Mouse (Mus musculus) testis, postnatal 14 days (tissue): ENCODE measurements around the gene Ncf1.

Experiments
- DNase-seq: peaks from one replicate; pipeline ENCODE4 v3.0.0; 2021; ENCODE audit warnings: low spot score

Ncf1 gene

DNA sequence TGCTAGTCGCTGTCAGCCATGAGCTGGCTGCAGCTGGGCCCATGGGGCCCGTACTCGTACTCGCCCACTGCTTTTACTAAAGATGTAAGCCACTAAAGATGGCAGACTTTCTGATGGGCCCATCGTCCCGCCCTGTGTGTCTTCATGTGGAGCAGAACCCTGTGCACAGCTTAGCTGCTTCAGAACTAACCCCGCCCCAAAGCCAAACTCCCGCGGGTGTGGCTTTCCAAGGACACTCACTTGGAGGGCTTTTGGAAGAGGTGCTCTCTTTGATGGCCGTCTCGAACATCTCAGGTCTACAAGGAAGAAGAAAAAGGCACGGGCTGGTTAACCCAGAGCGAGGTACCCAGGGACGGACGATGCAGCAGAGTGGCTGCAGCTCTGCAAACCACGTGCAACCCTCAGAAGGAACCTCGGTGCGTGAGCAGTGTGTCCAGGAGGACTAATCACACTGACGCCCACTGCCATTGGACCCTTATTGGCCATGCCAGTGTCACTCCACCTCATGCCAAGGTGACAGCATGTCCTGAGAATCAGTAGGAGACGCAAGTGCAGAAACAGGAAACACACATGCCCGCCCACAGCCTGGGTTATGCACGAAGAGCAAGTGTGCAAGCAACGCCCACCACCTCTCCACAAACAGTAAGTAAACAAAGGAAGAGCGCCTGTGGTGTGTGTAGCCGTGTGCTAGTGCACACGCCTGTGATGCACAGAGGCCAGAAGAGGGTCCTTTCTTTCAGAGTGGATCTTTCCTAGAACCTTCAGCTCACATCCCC lies 14.4 kb upstream of the Ncf1 start:
- no peak for DNase-seq

DNA sequence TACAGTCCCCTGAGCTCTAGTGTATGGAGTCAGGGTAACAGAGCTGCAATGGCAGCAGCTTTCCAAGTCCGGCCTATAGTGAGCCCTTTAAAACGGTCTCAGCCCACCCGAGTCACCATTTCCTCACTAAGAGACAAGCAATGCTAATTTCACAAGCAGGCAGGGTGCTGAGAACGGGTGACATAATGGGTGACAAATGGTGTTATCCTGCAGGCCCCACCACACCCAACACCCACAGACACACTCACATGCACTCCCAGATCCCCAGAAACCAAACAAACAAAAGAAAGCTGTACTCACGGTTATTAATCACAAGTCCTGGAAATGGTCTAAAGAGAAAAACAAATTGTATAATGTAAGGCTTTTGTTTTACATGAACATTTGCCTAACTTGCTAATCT lies 12.4 kb upstream of the Ncf1 start:
- no peak for DNase-seq

DNA sequence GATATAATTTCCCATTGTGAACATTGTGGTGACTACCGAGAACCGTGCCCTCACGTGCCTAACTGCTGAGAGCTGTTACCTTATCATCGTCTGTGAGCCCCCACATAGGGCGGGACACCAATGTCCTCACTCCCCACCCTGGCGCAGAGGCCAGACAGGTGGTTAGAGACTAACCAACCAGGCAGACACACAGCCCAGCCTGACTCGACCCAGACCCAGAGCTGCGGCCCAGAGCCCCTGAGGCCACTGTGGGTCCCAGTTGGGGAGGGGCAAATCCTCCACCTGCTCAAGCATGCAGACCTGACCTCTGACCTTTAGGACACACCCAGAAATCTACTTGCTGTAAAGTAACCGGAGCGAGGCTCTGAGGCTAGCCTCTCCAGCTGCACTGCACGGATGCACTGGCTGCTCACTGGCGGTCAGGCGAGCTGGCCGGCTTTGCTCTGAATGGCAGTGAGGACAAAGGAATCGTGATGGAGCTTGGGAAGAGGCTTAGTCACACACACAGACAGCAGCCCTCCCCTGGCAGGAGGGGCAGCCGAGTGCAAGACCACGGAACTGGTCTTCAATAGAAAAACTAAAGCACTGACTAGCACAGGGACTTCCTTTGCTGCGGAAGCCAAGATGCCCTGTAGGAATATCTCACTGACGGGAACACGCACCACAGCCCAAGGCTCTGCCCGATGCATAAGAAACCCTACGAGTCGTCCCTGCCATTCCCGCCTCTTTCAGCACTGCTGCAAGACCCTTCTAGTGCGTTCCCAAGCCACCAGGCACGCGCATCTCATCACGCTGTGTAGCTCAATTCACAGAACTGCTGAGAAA lies 8.7 kb upstream of the Ncf1 start:
- DNase-seq = no peak

DNA sequence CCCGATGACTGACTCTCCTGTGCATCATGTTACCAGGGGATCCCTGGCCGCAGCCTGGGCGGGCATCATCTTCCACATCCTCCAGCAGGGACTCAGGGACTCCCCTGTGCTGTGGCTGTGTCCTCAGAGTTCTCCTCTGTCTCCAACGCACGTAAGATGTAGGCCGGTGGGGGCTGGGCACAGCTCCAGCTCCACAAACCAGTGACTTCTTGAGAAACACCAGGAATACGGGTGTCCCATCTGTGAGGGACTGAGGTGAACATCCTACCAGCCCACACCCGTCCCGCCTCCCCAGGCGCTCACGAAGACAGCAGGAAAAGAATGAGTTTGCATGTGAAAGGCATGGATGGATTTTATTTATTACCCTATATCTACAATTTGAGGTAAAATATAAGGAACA lies 8.1 kb upstream of the Ncf1 start:
- no peak for DNase-seq

DNA sequence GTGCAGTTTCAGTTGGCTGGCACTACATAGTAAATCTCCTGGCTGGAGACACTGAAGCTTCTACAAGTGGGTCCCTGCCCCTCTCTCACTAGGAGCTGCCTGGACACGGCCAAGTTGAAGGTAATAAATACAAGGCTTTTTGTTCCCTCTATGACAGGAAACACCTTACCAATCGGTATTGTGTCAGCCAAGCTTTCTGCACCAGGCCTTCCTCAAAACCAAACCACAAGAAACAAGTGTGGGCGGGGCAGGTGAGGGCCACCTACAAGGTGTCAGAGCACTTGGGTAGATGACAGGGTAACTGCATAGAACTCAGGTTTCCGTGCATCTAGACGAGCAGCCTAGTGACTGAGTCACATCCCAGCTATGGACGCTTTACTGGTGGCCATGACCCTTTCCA lies 7.4 kb upstream of the Ncf1 start:
- no peak for DNase-seq

DNA sequence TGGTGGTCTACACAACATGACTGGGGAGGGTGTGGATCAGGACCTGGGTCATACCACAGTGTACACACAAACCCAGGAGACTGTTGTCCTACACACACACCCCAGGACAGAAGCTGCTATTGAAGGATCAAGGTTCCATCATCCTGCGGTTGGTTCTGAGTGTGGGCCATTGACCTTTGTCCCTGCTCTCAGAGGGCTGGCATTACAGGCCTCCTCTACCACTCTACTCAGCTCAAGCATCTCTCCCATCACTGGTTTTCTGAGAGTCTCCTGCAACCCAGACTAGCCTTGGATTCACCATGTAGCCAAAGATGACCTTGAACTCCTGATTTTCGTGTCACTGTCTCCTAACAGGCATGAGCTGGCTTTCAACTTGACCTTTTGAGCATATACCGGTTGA lies 6.8 kb upstream of the Ncf1 start:
- no peak for DNase-seq

DNA sequence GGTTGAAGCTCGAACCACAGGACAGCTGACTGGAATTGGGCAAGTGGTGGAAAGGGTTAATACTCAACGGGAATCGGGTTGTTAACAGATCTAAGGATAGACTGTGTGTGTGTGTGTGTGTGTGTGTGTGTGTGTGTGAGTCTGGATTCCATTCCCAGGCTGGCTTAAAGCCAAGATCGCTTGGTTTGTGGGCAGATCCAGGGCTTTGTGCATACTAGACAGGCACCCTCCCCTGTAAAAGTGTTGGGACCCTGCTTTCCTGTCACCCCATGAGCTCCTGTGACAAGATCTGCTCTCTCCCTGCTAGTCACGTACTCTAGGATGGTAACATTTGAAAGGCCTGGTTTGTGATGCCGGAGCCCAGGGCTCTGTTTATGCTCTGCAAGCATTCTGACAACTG lies 5.7 kb upstream of the Ncf1 start:
- no peak for DNase-seq

DNA sequence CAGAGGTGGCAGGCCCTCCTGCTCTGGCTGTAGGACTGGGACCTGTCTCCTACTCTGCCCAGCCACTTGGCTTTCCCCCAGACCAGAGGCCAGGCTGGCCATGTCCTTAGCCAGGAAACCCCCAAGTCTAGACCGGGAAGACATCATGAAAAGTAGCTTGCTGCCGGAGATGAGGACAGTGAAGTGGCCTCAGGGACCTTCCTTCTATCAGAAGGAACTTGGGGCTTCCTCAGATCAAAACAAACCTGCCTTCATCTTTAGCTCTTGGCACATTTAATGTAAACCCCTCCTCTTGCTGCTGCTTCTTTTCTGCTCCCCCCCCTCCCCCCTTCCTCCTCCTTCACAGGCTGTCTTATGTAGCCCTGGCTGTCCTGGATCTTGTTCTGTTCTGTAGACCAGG lies 4.8 kb upstream of the Ncf1 start:
- DNase-seq = no peak

DNA sequence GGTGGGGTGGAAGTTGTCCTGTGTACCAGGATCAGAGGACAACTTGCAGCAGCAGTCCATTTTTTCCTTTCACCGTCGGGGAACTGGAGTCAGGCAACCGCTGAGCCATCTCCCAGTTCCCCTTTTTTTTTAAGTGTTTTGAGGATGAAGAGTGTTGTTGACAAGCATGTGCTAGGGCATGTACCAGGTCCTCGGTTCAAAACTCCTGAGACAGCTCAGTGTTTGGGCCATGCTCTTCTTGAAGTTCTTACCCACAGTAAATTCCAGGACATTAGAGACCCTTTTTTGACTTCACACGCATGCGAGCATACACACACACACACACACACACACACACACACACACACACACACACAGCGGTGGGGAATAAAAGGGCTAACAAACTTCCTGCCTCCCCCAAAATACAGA lies 3.8 kb upstream of the Ncf1 start:
- no peak for DNase-seq

DNA sequence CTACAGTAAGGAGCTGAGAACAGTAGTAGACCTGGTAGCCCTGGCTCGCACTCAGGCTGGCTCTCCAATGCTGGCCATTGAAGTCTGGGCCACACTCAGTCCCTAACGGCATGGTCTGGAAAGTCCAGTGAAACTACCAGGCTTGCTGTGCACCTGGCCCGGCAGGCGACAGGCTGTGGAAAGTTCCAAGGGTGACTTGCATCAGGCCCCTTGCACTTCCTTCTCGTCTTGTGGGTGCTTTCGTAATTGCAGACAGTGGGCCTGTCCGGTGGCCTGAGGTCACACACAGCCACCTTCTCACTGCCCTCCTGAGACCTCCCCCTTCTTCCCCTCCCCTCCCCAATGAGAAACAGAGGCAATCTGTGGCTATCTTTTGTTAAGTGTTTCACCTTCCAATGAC lies 3.1 kb upstream of the Ncf1 start:
- DNase-seq = no peak

DNA sequence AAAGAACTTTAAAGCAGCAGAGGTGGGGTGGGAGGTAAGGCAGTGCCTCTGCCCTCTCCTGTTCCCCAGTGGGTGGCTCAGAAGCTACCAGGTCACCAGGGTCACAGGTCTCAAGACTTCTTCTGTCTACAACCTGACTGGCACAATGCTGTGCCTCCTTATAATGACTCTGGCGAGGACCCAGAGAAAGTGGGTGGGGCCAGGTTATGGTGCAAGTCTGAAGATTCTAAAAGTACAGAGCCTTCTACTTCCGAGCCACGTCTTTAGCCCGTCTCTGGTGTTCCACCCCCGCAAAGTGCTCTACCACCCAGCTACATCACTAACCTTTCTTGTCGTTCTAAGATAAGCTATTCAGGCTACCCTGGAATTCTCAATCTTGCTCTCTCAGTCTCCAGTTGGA lies 2.7 kb upstream of the Ncf1 start:
- no peak for DNase-seq

DNA sequence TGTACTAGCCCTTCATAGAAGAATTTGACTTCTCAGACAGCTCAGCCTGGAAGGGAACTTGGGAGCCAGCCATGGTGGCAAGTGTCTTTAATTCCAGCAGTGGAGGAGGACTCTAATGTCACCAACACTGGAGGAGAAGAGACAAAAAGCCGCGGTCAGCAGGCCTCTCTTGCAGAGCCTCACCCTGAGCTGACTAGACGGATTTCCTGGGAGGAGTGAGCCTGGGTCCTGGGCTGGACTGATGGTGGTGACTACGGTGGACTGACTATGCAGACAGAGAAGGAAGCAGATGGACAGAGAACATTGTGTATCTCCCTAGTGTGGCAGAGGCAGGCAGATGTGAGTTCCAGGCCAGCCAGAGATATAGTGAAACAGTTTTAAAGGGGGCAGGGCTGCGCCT lies 2.0 kb upstream of the Ncf1 start:
- DNase-seq = no peak

DNA sequence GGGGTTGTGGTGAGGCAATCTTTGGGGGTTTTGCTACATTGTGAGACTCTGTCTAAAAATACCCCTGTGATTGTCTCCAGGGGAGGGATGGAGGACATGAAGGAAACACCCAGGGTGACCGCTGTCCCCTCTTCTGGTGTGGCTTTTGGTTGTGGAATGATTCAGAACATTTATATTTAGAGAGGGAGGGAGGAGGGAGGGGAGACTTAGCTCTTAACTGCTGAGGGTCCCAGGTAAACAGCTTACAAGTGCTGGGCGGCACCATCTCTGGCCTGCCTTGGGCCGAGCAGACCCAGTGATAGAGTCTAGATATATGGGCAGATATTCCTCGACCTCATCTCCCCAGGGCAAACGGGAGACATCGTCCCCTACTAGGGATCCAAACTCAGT lies 1.2 kb downstream of the Ncf1 start:
- DNase-seq = no peak

DNA sequence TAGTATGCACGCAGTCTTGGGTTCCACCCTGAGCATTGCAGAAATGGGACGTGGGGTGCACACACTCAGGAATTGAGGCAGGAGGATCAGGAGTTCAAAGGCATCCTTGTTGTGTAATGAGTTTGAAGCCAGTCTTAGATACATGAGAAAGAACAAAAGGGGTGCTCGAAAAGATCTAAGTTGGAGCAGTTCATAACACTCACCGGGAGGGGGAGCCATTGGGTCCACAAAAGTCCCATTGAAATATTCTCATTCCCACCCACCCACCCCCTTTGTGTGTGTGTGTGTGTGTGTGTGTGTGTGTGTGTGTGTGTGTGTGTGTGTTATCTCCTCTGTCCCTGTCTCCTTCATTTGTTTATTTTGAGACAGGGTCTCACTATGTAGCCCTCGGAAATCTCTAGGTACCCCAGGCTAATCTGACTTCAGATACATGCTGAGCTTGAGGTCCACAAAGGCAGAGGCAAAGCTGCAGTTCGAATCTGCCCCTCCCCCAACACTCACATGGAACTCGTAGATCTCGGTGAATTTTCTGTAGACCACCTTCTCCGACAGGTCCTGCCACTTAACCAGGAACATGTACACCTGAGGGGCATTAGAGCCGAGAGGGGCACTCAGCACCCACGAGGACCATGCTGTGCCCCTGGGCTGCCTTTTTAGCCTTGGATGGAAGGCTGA lies 1.7 kb downstream of the Ncf1 start:
- DNase-seq = no peak

DNA sequence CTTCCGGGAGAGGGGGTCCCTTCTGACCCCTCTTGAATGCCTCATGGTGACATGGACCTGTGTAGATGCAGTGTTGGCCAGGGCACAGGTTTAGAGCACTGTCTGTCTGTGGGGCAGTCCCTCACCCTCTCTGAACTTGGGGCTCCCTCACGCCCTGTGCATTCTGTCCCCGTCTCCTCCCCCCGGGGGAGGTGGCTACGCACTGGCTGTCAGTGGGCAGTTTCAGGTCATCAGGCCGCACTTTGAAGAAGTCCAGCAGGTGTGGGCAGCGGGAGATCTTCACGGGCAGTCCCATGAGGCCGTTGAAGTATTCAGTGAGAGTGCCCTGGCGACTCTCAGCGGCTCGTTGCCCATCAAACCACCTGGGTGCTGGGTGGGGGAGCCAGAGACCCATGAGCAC lies 2.5 kb downstream of the Ncf1 start:
- DNase-seq = no peak

DNA sequence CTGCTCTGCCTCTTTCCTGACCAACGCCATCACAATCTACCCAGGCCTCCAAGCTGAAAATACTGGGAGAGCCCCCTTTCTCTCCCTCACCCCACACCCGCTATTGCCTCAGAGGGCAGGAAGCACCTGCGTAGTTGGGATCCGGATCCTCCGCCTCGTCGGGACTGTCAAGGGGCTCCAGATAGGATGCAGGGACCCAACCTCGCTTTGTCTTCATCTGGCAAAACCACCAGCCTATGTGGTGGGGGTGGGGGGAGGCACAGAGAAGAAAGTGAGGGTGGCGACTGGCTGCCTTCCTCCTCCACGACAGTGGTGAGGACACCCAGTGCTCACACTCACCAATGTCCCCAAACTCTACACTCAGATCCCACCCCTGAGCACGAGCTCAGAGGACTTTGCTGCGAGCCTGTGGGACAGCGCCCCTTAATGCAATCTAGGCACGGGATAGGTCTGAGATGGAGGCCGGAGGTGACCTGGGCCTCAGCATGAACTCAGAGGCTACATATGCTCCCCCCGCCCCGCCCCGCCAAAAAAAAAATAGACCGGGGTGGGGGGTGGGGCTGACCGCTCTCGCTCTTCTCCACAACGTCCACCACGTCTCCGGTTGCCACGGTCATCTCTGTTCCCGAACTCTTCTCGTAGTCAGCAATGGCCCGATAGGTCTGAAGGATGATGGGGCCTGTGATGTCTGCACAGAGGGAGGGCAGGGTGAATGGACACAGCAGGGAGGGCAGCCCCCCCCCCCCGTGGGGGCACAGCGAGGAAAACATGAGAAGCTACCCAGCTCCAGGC lies 4.1 kb downstream of the Ncf1 start:
- DNase-seq = no peak

DNA sequence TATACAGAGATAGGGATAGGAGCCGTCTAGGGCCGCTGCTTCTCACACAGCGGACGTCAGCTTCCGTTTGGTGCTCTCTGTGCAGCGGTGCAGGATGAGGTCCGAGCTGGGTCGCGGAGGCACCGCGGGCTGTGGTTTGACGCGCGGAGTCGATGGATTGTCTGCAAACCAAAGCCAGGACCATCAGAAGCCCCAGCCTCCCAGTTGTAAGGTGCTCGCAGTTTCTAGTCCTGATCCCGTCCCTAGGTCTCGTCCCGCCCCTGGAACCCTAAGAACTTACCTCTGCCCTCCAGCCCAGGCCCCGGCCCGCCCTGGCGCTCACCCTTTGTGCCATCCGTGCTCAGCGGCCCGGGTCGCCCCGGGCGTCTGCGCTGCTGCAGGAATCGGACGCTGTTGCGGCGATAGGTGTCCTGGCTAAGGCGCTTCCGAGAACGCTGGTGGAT lies 7.7 kb downstream of the Ncf1 start:
- no peak for DNase-seq

DNA sequence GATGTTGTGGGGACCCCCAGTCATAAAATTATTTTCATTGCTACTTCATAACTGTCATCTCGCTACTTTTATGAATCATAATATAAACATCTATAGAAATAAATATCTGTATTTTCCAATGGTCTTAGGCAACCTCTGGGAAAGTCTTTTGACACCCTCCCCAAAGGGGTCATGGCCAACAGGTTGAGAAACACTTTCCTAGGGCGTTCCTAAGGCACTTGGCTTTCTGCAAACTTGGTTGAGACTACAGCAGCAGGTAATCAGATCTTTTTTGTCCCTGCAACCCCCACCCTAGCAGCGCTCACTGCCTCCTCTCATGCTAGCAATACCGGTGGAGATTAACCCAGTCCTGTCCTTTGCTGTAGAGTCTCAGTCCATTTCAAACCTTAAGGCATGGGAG lies 8.1 kb downstream of the Ncf1 start:
- no peak for DNase-seq

DNA sequence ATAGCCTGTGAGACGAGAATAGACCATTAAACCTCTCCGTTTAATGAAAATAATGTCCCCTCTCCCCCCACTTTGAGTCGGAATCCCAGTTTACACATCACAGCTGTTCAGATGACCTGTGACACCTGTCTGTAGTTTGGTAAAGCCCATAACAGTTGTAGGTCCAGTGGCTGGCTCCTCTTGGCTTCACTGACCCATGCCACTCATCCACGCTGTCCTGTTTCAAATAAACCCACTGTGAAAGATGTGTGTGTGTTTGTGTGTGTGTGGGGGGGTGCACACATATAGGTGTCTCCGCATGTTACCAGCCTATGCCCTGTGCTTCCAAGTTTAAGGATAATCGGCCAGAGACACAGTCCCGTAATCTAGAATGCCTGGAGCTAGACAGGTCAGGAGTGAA lies 11.5 kb downstream of the Ncf1 start:
- no peak for DNase-seq

DNA sequence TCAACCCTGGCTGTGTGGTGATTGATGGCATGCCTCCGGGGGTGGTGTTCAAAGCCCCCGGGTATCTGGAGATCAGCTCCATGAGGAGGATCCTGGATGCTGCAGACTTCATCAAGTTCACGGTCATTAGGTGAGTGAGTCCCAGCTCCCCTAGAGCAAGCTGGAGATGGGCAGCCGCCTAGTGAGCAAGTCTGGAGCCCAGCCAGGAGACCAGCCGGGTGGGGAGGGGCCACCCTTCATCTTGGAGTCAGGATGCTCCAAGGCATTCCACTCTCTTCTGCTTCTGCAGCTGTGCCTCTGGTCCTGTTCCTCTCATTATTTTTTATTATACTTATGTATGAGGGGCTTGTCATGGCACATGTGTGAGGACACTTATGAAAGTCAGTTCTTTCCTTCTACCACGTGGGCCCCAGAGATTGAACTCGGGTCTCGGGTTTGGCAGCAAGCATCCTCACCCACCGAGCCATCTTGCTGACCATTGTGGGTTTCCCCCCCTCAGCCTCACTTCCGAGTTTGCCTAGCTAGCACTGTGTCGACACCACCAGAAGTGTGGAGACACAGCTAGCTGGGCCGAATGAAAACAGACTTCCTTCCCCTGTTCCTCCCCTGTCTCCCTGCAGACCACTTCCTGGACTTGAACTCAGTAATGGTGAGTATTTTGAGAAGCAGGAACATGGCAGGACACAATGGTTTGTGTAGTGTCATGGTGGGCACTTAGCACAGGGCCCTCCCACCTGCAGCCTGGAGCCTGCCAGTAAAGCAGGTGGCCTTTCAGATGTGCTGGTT lies 15.2 kb downstream of the Ncf1 start:
- no peak for DNase-seq

DNA sequence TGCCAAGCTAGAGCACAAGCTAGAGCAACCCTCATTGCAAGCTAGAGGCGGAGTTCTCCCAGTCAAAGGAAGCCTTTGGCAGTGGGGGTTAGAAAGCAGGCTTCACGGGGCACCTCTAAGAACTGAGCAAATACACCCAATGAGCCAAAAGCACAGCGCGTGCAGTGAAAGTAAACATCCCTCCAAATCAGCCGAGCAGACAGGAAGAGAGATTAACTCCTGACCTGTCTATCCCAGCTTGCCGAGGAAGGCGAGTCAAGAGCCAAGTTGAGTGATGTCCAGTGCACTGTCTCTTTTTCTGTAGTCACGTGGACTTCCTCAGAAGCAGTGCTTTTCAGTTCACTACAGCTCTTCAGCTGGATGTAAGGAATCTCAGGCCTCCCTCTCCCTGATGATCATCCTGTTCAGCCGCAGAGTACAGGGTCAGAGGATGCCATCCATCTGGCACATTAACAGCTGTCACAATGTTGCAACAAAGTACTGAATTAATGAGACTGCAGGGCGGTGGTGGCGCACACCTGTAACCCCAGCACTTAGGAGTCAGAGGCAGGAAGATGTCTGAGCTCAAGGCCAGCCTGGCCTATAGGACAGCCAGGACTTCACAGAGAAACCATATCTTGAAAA lies 19.4 kb downstream of the Ncf1 start:
- DNase-seq = peak; percentile 74
